Mouse (Mus musculus) CD4-positive, CD25-positive, alpha-beta regulatory T cell (primary cell): Measurements from ENCODE around the gene Pitpnb. TPM values are rescaled to one million over a fixed set of nuclear protein-coding genes. Genes with fewer than 3 reads are reported as not detected.

Experiments used
- polyA plus RNA-seq: library from polyadenylated mRNA; unstranded; fragments of 100-300 nt; shearing (Covaris generic); gene quantifications from one replicate; pipeline ENCODE4 v1.2.1, GENCODE M21; 2017

Gene Pitpnb
- polyA plus RNA-seq, result 74.0 TPM

GRCm38 (mm10) chr5:111330417-111331098, at the start of gene Pitpnb:
Gene Pitpnb (plus strand): TSS chr5:111330763.

GRCm38 (mm10) chr5:111416591-111417374, 86.2 kb downstream of the Pitpnb start, which contains the start of gene Mn1:
Gene Mn1 (plus strand): TSS chr5:111417362.

Other genes starting within 250 kb of the Pitpnb start
- gene Mn1, start 86.6 kb downstream of the Pitpnb start, polyA plus RNA-seq, result 0.07 TPM